ENCODE assay signal across 8 mouse cellular contexts in genomic region chr5:101020784-101021183, GRCm38 (mm10).
DNase-seq lines count a peak whose midpoint lies in the region; ATAC-seq and TF ChIP-seq lines count a peak whose summit lies in the region.

No protein-coding gene starts in this region.

- TF ChIP-seq EP300 in ES-Bruce4 (IDR thresholded peaks at IDR 0.05; ENCODE audit: insufficient read depth, low read depth, low read length): no peak

- no peak overlapping the region for H3K4me2 ChIP-seq in forebrain, embryonic 11.5 days (ENCODE audit: low read depth, low read length, severe bottlenecking)
- no peak overlapping the region for H3K4me2 ChIP-seq in lung, embryonic 16.5 days (ENCODE audit: low read depth, low read length)

- WGBS in forebrain, embryonic 11.5 days: 9% methylated on average over 11 of the region's 11 CpGs
- WGBS in lung, embryonic 16.5 days: 7% methylated on average over 11 of the region's 11 CpGs

- no peak overlapping the region for H3K4me3 ChIP-seq in ES-Bruce4 (ENCODE audit: low read depth, low read length)
- no peak overlapping the region for H3K4me3 ChIP-seq in forebrain, embryonic 11.5 days (ENCODE audit: low read depth, low read length)
- H3K4me3 ChIP-seq in lung, embryonic 16.5 days (ENCODE audit: low read length): no peak overlapping the region

- no peaks in the 10 kb centered on the region for H3K36me3 ChIP-seq in ES-Bruce4 (ENCODE audit: control insufficient read depth, insufficient read depth, low read length, poor library complexity, severe bottlenecking)
- H3K36me3 ChIP-seq in forebrain, embryonic 11.5 days (ENCODE audit: control insufficient read depth, insufficient read depth, low read length): no peaks in the 10 kb centered on the region
- H3K36me3 ChIP-seq in lung, embryonic 16.5 days (ENCODE audit: control insufficient read depth, insufficient read depth, low read length): no peaks in the 10 kb centered on the region

- DNase-seq in brain, embryonic 14.5 days (ENCODE audit: low read depth): peak; percentile 89
- peak; percentile 87 for DNase-seq in forebrain, embryonic 11.5 days (ENCODE audit: low spot score)
- DNase-seq in heart, postnatal 10 days: peak; percentile 72 to 82
- DNase-seq in layer of hippocampus, adult 11-12 months (ENCODE audit: low spot score): peak; percentile 83
- peak; percentile 51 for DNase-seq in retina, postnatal 7 days (ENCODE audit: low read depth, low spot score)
- peak; percentile 53 for DNase-seq in yolk sac, embryonic 10.5 days (ENCODE audit: low spot score)

- TF ChIP-seq POLR2A in ES-Bruce4 (IDR thresholded peaks at IDR 0.05; ENCODE audit: insufficient read depth, low read length): no peak
- no peak for TF ChIP-seq POLR2A in brain, embryonic 14.5 days (IDR thresholded peaks at IDR 0.05; ENCODE audit: borderline replicate concordance, extremely low read depth, insufficient read depth, insufficient read length, poor library complexity, severe bottlenecking)

- no peak overlapping the region for H3K27ac ChIP-seq in ES-Bruce4 (ENCODE audit: insufficient read depth, low read length)
- H3K27ac ChIP-seq in forebrain, embryonic 11.5 days (ENCODE audit: low read depth, low read length): no peak overlapping the region
- H3K27ac ChIP-seq in lung, embryonic 16.5 days (ENCODE audit: low read length): no peak overlapping the region

- peak; percentile 79 for ATAC-seq in forebrain, embryonic 11.5 days (replicated peaks; ENCODE audit: low FRiP score)
- ATAC-seq in lung, embryonic 16.5 days (ENCODE audit: low read depth): peak; percentile 49; the same call in 1 of the 2 replicates

- H3K4me1 ChIP-seq in ES-Bruce4 (ENCODE audit: control insufficient read depth, insufficient read depth, low read length): no peaks in the 10 kb centered on the region
- H3K4me1 ChIP-seq in forebrain, embryonic 11.5 days (replicated peaks; ENCODE audit: control insufficient read depth, insufficient read depth, low read length): 0 out of 2 replicates have a peak, but pooled peaks cover 2% of the 10 kb centered on the region
- no peaks in the 10 kb centered on the region for H3K4me1 ChIP-seq in lung, embryonic 16.5 days (replicated peaks; ENCODE audit: control insufficient read depth, insufficient read depth, low read length)

- no peaks in the 10 kb centered on the region; the same call in 1 of the 2 replicates for H3K27me3 ChIP-seq in ES-Bruce4 (ENCODE audit: control insufficient read depth, insufficient read depth, low read length, poor library complexity, severe bottlenecking)
- H3K27me3 ChIP-seq in forebrain, embryonic 11.5 days (ENCODE audit: control insufficient read depth, insufficient read depth, low read length): no peaks in the 10 kb centered on the region
- no peaks in the 10 kb centered on the region for H3K27me3 ChIP-seq in lung, embryonic 16.5 days (ENCODE audit: control insufficient read depth, insufficient read depth, low read depth, low read length)

- H3K9me3 ChIP-seq in ES-Bruce4 (replicated peaks; ENCODE audit: control insufficient read depth, insufficient read depth, low read length, poor library complexity, severe bottlenecking): no peaks in the 10 kb centered on the region
- no peaks in the 10 kb centered on the region for H3K9me3 ChIP-seq in forebrain, embryonic 11.5 days (ENCODE audit: control insufficient read depth, low read length)
- H3K9me3 ChIP-seq in lung, embryonic 16.5 days (ENCODE audit: control insufficient read depth, low read length): no peaks in the 10 kb centered on the region

- H3K9ac ChIP-seq in ES-Bruce4 (ENCODE audit: low read depth, poor library complexity, severe bottlenecking): no peak overlapping the region
- no peak overlapping the region for H3K9ac ChIP-seq in forebrain, embryonic 11.5 days (ENCODE audit: low read length)
- H3K9ac ChIP-seq in lung, embryonic 16.5 days (ENCODE audit: low read length): no peak overlapping the region

- intact Hi-C loops in heart, postnatal 10 days (cut with DNase I): loop anchor here (1.0 kb wide), 1 partner anchor 648 kb away; no protein-coding TSS in a partner anchor

- peak; percentile 92 for TF ChIP-seq CTCF in ES-Bruce4 (IDR thresholded peaks at IDR 0.05; ENCODE audit: low read depth, low read length)
- TF ChIP-seq CTCF in brain, embryonic 14.5 days (IDR thresholded peaks at IDR 0.05; ENCODE audit: borderline replicate concordance, extremely low read depth, insufficient read depth, insufficient read length): peak; percentile 91
